Mouse (Mus musculus) retina, embryonic 14.5 days (tissue): Measurements from ENCODE around the gene Gm11758.
"Not testable (repeated sequence)": the region's sequence is repeated elsewhere in the genome, so short reads cannot be mapped to it uniquely, and the experiment has no call there.

Experiments used
- DNase-seq: peaks from one replicate; pipeline ENCODE4 v3.0.0-alpha.2; 2015; ENCODE audit warnings: low spot score

Gene Gm11758

DNA sequence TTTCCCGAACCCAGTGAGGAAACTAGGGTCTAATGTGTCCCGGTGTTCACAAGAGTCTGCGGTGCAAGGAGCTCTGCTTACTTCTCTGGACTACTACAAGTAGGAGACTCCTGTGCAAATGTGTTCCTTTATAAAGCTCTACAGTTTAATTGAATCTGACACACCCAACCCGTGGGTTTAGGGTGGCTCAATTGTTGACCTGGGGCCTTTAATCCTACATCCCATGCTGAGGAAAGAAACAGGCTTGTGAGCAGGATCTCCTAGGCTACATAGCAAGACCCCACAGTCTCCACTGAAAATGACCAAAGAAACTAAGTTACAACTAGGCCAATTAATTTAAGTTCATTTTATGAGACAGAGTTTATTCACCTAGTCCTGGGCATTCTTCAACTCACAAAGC, at the start of gene Gm11758:
Gene Gm11758, minus strand, starts transcription at position 101 of the 400 bp plus-strand sequence.
- DNase-seq = not testable (repeated sequence)

DNA sequence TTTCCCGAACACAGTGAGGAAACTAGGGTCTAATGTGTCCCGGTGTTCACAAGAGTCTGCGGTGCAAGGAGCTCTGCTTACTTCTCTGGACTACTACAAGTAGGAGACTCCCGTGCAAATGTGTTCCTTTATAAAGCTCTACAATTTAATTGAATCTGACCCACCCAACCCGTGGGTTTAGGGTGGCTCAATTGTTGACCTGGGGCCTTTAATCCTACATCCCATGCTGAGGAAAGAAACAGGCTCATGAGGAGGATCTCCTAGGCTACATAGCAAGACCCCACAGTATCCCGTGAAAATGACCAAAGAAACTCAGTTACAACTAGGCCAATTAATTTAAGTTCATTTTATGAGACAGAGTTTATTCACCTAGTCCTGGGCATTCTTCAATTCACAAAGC, 44.6 kb upstream of the Gm11758 start, which contains the start of gene Gm11756:
Gene Gm11756, minus strand, starts transcription at position 101 of the 400 bp plus-strand sequence.
- DNase-seq = not testable (repeated sequence)

DNA sequence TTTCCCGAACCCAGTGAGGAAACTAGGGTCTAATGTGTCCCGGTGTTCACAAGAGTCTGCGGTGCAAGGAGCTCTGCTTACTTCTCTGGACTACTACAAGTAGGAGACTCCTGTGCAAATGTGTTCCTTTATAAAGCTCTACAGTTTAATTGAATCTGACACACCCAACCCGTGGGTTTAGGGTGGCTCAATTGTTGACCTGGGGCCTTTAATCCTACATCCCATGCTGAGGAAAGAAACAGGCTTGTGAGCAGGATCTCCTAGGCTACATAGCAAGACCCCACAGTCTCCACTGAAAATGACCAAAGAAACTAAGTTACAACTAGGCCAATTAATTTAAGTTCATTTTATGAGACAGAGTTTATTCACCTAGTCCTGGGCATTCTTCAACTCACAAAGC, 29.8 kb upstream of the Gm11758 start, which contains the start of gene Gm13871:
Gene Gm13871, minus strand, starts transcription at position 101 of the 400 bp plus-strand sequence.
- not testable (repeated sequence) for DNase-seq

DNA sequence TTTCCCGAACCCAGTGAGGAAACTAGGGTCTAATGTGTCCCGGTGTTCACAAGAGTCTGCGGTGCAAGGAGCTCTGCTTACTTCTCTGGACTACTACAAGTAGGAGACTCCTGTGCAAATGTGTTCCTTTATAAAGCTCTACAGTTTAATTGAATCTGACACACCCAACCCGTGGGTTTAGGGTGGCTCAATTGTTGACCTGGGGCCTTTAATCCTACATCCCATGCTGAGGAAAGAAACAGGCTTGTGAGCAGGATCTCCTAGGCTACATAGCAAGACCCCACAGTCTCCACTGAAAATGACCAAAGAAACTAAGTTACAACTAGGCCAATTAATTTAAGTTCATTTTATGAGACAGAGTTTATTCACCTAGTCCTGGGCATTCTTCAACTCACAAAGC, 14.9 kb upstream of the Gm11758 start, which contains the start of gene Gm11757:
Gene Gm11757, minus strand, starts transcription at position 101 of the 400 bp plus-strand sequence.
- not testable (repeated sequence) for DNase-seq

DNA sequence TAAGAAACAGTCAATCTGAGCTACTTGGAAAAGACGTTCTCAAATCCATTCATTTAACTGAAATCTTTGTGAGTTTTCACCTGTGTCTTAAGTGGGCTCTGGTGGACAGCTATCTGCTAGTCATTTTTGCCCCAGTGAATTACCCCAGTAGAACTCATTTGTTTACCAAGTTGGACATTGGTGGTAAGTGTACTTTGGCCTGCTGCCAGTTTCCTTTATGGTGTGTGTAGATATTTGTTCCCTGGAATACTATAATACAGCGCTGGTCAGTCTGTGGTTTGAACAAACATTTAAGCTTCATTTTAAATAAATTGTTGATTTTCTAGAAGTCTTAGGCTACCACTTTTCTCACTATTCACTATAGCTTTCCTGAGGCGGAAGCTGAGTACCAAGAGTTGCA, 49.5 kb downstream of the Gm11758 start:
- no peak for DNase-seq
